Mouse (Mus musculus): Measurements from ENCODE around the gene Cadps.

DNA sequence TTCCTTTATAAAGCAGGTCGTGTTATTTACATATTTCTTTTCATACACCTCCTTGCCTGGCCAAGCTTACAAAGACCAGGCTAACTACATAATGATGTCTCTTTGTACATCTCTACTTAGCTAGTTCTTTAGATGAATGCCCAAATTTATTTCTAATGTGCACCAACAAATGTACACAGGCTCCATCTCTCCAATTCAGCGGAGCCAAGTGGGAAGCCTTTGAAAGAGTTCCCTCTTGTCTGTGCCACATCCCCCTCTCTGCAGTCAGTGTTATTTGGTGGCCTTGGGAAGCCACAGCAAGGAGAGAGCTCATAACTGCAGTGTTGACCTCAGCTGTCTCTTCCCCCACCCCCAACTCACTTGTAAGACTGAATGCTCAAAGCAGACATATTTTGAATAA is 428.6 kb downstream of the Cadps start:
- TF ChIP-seq CTCF (conservative IDR thresholded peaks at IDR 0.05 in 1 of 2, IDR thresholded peaks at IDR 0.05 in 1 of 2; ENCODE audit: low read depth in 2 of 2, low read length in 2 of 2) (no peak), ZC3H11A (IDR thresholded peaks at IDR 0.05; ENCODE audit: low read depth, low read length) (no peak), MAZ (IDR thresholded peaks at IDR 0.05; ENCODE audit: low read depth, low read length) (no peak)
